Mouse (Mus musculus) lung, embryonic 14.5 days (tissue): ENCODE measurements around the gene Spg7. TPM values are rescaled to one million over a fixed set of nuclear protein-coding genes. Genes with fewer than 3 reads are reported as not detected.

Experiments used
- ATAC-seq: fragments of 200-750 bp; cut with Nextera tagmentation; 2 replicates; pipeline ENCODE4 v1.8.0; 2017; ENCODE audit warnings: mild to moderate bottlenecking, moderate TSS enrichment, moderate library complexity; ENCODE audit not compliant: insufficient read depth
- DNase-seq: peaks from one replicate; pipeline ENCODE4 v3.0.0-alpha.2; 2015
- H3K27ac ChIP-seq: fragments of 300-500 bp; sonication (generic); 2 replicates; pipeline ENCODE4 v1.5.1; 2014; ENCODE audit warnings: low read depth, mild to moderate bottlenecking, moderate library complexity
- H3K27me3 ChIP-seq: fragments of 300-500 bp; sonication (generic); 2 replicates; pipeline ENCODE4 v1.6.1; 2014; ENCODE audit warnings: low read length, control low read depth; ENCODE audit not compliant: insufficient read depth
- H3K36me3 ChIP-seq: fragments of 300-500 bp; sonication (generic); 2 replicates; pipeline ENCODE4 v1.6.1; 2014; ENCODE audit warnings: control low read depth; ENCODE audit not compliant: insufficient read depth
- H3K4me1 ChIP-seq: fragments of 300-500 bp; sonication (generic); 2 replicates; pipeline ENCODE4 v1.6.1; 2014; ENCODE audit warnings: antibody characterized with exemption, control low read depth; ENCODE audit not compliant: insufficient read depth
- H3K4me2 ChIP-seq: fragments of 300-500 bp; sonication (generic); 2 replicates; pipeline ENCODE4 v1.6.1; 2014; ENCODE audit warnings: mild to moderate bottlenecking
- H3K4me3 ChIP-seq: fragments of 300-500 bp; sonication (generic); 2 replicates; pipeline ENCODE4 v1.5.1; 2014; ENCODE audit warnings: low read depth, low read length
- H3K9ac ChIP-seq: fragments of 300-500 bp; sonication (generic); 2 replicates; pipeline ENCODE4 v1.6.1; 2014
- H3K9me3 ChIP-seq: fragments of 300-500 bp; sonication (generic); 2 replicates; pipeline ENCODE4 v1.6.1; 2016; ENCODE audit warnings: low read depth, low read length, control low read depth
- CTCF ChIP-seq: IDR thresholded peaks from 2 replicates; pipeline ENCODE4 v1.5.1; 2016; ENCODE audit warnings: antibody characterized with exemption, low read depth
- WGBS: fragments of 180-500 bp; shearing (Covaris S2); extraction: QIAGEN DNeasy Blood & Tissue Kit; methylation state at CpG from one replicate; pipeline ENCODE4 v1.1.7; 2014; 5-methylcytosine and 5-hydroxymethylcytosine counted together
- microRNA-seq: library from miRNA; unstranded; fragments of <30 nt; microRNA quantifications from one replicate; pipeline ENCODE4, GENCODE M21; 2016; ENCODE audit warnings: borderline number of aligned reads
- polyA plus RNA-seq: library from polyadenylated mRNA; unstranded; fragments of >200 nt; fragmentation: Nextera tagmentation; extraction: Ambion mirVana; gene quantifications from 2 replicates; pipeline ENCODE4 v1.2.1, GENCODE M21; 2014

Spg7 gene
- polyA plus RNA-seq, 1 experiment from 2014 or later = 44.5 TPM

DNA sequence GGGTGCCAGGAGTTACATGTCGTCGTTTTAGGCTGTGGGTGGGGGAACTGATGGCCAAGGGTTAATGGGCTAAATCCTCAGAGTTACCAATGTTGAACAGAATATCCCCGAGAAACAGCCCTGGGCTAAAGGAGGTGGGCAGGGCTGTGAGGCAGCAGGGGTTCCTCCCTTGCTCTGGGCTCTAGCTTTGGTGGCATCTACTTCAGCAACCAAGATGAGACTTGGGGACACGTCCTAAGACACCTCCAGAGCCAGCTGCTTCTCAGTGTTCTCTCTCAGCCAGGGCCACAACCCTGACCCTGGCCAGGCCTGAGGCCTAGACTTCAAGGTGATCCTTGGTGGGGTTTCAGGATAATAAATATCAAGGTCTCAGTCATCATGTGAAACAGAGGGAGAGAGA is 76.0 kb downstream of the Spg7 start:
- H3K27me3 ChIP-seq = no peaks in the 10 kb centered on the region
- no peak for TF ChIP-seq CTCF
- ATAC-seq = no peak
- H3K27ac ChIP-seq = no peak overlapping the region
- no peaks in the 10 kb centered on the region for H3K9me3 ChIP-seq
- H3K36me3 ChIP-seq = no peaks in the 10 kb centered on the region
- DNase-seq = no peak
- no peak overlapping the region for H3K9ac ChIP-seq
- H3K4me3 ChIP-seq = no peak overlapping the region
- H3K4me2 ChIP-seq = no peak overlapping the region
- 53% methylated on average over 4 of the region's 4 CpGs for WGBS
- peaks cover 9% of the 10 kb centered on the region for H3K4me1 ChIP-seq

DNA sequence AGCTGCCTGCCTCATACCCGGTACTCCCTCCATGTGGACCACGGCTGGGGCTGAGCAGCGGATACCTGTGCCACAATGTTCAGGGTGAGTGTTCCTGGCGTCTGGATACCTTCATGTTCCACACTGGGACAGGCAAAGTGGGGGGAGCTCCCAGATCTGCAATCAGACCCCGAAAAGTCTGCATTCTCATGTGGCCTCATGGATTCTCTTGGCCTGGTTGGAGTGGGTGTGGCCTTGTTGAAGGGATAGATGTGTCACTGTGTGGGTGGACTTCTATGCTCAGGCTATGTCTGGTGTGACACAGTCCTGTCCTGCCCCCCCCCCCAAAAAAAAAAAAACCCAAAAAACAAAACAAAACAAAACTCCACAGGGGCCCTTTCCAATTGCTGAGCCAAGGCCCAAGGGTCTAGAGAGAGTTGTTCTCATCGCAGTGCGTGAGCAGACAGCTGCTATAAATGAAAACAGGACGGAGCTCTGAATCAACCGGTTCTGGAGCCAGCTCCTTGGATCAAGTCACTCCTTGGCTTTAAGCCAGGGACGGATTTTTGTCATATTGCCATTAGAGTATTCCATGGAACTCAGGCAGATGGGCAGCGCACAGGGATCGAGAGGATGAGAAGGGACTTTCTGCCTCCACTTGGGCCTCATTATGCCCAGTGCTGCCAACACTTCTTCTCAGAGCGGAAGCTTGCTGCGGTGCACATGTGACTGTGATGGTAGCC is 79.2 kb downstream of the Spg7 start:
- Histone ChIP-seq H3K27me3 (no peaks in the 10 kb centered on the region), H3K36me3 (no peaks in the 10 kb centered on the region), H3K4me3 (no peak overlapping the region), H3K4me2 (no peak overlapping the region), H3K27ac (peak overlapping the region; percentile 90), H3K9me3 (no peaks in the 10 kb centered on the region), H3K4me1 (peaks cover 9% of the 10 kb centered on the region), H3K9ac (no peak overlapping the region)
- WGBS = 55% methylated on average over 14 of the region's 14 CpGs
- ATAC-seq (peak; percentile 59), DNase-seq (peak; percentile 99)
- no peak for TF ChIP-seq CTCF

DNA sequence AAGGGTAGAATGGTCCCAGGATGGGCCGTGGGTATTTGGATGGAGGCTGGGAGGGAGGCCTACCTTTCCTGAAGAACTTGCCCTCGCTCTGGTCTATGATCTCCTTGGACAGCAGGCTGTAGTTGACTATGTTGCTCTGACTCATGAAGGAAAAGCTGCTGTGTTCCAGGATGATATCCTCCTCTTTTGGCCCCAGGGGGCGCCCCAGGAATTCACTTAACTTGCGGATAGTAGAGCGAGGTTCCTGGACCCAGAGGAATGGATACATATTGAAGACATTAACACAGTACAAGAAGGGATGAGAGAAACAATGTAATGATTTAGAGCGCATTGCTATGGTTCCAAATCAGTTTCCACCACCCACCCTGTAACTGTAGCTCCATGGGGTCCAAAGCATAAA is 82.5 kb downstream of the Spg7 start:
- Histone ChIP-seq H3K27me3 (no peaks in the 10 kb centered on the region), H3K4me2 (no peak overlapping the region), H3K27ac (peak overlapping the region; percentile 26; the same call in 1 of the 2 replicates), H3K4me1 (peaks cover 7% of the 10 kb centered on the region), H3K4me3 (no peak overlapping the region), H3K9me3 (no peaks in the 10 kb centered on the region), H3K36me3 (no peaks in the 10 kb centered on the region), H3K9ac (no peak overlapping the region)
- peak; percentile 61 for TF ChIP-seq CTCF
- DNase-seq (peak; percentile 80), ATAC-seq (no peak)
- 51% methylated on average over 6 of the region's 6 CpGs for WGBS

DNA sequence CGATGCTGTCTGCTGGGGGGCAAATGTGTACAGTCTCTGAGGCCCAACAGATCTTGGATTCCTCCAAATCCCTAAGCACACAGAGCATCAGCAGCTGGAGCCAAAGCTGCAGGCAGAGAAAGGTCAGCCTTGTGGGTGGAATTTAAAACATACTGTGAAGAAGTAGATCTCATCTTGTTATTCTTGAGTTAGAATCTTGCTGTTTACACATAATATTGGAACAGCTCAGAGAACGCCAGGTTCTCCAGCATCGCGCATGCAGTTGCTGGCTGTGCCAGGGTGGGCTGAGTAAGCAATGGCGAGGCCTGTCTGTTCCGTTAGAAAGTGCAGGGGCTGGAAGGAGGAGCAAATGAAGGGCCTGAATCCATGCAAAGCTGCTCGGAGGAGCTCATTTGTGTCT is 83.6 kb downstream of the Spg7 start:
- peak; percentile 28 for DNase-seq
- H3K9ac ChIP-seq = no peak overlapping the region
- H3K27ac ChIP-seq = peak overlapping the region; percentile 65
- H3K4me2 ChIP-seq = no peak overlapping the region
- H3K4me3 ChIP-seq = no peak overlapping the region
- H3K27me3 ChIP-seq = no peaks in the 10 kb centered on the region
- no peak for ATAC-seq
- H3K4me1 ChIP-seq = peaks cover 7% of the 10 kb centered on the region
- no peaks in the 10 kb centered on the region for H3K9me3 ChIP-seq
- no peak for TF ChIP-seq CTCF
- no peaks in the 10 kb centered on the region for H3K36me3 ChIP-seq
- 52% methylated on average over 7 of the region's 7 CpGs for WGBS

Small RNA genes lying within 50 kb of the gene (microRNA-seq; reads per million reads assigned to microRNA genes)
- not detected for gene Mir7079
- gene Mir7080 = not detected

Other genes starting within 250 kb of the Spg7 start
- gene Cdh15, start 215.0 kb upstream of the Spg7 start, polyA plus RNA-seq = 0.07 TPM in 1 of 2 replicates, not detected in the other
- 87.5 and 94.6 TPM in 2 replicates for gene Ankrd11, start 20.7 kb upstream of the Spg7 start, polyA plus RNA-seq
- 1,722 and 1,770 TPM in 2 replicates for gene Rpl13, start 39.4 kb downstream of the Spg7 start, polyA plus RNA-seq
- gene Cpne7, start 54.4 kb downstream of the Spg7 start, polyA plus RNA-seq = 0.24 and 0.49 TPM in 2 replicates
- 16.3 and 17.8 TPM in 2 replicates for gene Sult5a1, start 95.4 kb downstream of the Spg7 start, polyA plus RNA-seq
- gene Dpep1, start 123.3 kb downstream of the Spg7 start, polyA plus RNA-seq = 1.0 and 1.1 TPM in 2 replicates
- gene Chmp1a, start 149.8 kb downstream of the Spg7 start, polyA plus RNA-seq = 102 and 108 TPM in 2 replicates
- 3.1 and 4.8 TPM in 2 replicates for gene Spata33, start 149.9 kb downstream of the Spg7 start, polyA plus RNA-seq
- gene Cdk10, start 161.9 kb downstream of the Spg7 start, polyA plus RNA-seq = 33.2 and 36.3 TPM in 2 replicates
- 2.3 and 4.1 TPM in 2 replicates for gene Spata2l, start 173.3 kb downstream of the Spg7 start, polyA plus RNA-seq
- gene Zfp276, start 191.3 kb downstream of the Spg7 start, polyA plus RNA-seq = 19.7 and 26.6 TPM in 2 replicates
- gene Vps9d1, start 191.4 kb downstream of the Spg7 start, polyA plus RNA-seq = 25.9 and 28.1 TPM in 2 replicates